Mouse (Mus musculus): ENCODE measurements at regions not wholly inside any gene's neighbourhood (a gene's known extent, or its start where the extent isn't known, plus 50 kb on each side); places are given as distances from the start of the nearest gene placed in this dataset.

DNA sequence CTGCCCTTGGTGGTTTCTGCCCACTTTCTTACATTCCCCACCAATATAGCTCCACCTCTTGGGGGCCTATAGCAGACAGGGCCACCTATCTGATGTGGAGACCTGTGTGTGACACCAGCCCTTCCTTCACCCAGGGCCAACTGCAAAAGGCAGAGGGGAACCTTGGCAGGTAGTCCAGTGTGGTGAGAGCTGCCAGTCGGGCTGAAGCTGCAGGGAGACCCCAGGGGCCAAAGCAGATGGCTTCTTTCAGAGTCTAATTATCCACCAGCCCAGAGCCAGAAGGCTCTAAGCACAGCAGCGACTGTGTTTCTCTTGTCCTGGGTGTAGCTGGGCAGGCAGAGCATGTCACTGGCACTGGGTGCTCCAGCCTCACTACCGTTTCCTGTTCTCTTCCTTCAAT lies 104.5 kb downstream of the Chst1 start:
- DNase-seq (ENCODE audit: low read depth, low spot score), result no peak

- no peak for DNase-seq (ENCODE audit: low read depth, low spot score)
Observed at GRCm38 (mm10) chr2:92709668-92710067, 110.2 kb downstream of the Chst1 start.

GRCm38 (mm10) chr2:92711122-92711777 lies 111.7 kb downstream of the Chst1 start:
- DNase-seq (ENCODE audit: low read depth, low spot score), result peak; percentile 23

- DNase-seq (ENCODE audit: low read depth, low spot score), result peak; percentile 29
Observed at GRCm38 (mm10) chr2:92712266-92713144, 113.0 kb downstream of the Chst1 start.

- DNase-seq (ENCODE audit: low read depth, low spot score), result no peak
Observed at GRCm38 (mm10) chr2:92717706-92718105, 118.2 kb downstream of the Chst1 start.

GRCm38 (mm10) chr2:92721951-92722350 lies 122.4 kb downstream of the Chst1 start:
- DNase-seq (ENCODE audit: low read depth, low spot score), result no peak

GRCm38 (mm10) chr2:92723618-92724263 lies 124.2 kb downstream of the Chst1 start:
- DNase-seq (ENCODE audit: low read depth, low spot score), result no peak

GRCm38 (mm10) chr2:92726640-92727039 lies 127.1 kb downstream of the Chst1 start:
- DNase-seq (ENCODE audit: low read depth, low spot score), result no peak

GRCm38 (mm10) chr2:92727241-92727640 lies 127.7 kb downstream of the Chst1 start:
- DNase-seq (ENCODE audit: low read depth, low spot score), result no peak

GRCm38 (mm10) chr2:92728388-92728787 lies 128.9 kb downstream of the Chst1 start:
- no peak for DNase-seq (ENCODE audit: low read depth, low spot score)

DNA sequence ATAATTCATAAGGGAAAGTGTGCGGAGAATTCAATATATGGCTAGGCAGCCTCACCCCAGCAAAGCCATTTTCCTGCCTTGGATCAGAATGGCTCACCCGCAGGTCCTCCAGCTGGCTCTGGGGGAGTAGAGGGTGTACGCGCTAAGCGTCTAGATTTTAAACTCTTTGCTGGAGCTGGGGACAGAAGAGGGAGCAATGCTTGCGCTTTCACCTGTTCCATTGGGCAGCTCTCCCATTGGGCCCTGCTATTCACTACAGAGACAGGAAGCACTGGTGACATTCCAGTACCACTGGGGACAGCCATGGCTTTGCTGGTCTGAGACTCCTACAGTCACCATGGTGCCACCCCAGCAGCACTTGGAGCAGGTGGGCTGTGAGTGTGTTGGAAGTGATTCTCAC lies 130.9 kb downstream of the Chst1 start:
- DNase-seq (ENCODE audit: low read depth, low spot score), result no peak

- DNase-seq (ENCODE audit: low read depth, low spot score), result no peak
Observed at GRCm38 (mm10) chr2:92733403-92733802, 133.9 kb downstream of the Chst1 start.

GRCm38 (mm10) chr2:92735784-92736183 lies 136.3 kb downstream of the Chst1 start:
- DNase-seq (ENCODE audit: low read depth, low spot score), result no peak

- DNase-seq (ENCODE audit: low read depth, low spot score), result no peak
Observed at GRCm38 (mm10) chr2:92737301-92737700, 137.8 kb downstream of the Chst1 start.

- no peak for DNase-seq (ENCODE audit: low read depth, low spot score)
Observed at GRCm38 (mm10) chr2:92739576-92739975, 140.1 kb downstream of the Chst1 start.

DNA sequence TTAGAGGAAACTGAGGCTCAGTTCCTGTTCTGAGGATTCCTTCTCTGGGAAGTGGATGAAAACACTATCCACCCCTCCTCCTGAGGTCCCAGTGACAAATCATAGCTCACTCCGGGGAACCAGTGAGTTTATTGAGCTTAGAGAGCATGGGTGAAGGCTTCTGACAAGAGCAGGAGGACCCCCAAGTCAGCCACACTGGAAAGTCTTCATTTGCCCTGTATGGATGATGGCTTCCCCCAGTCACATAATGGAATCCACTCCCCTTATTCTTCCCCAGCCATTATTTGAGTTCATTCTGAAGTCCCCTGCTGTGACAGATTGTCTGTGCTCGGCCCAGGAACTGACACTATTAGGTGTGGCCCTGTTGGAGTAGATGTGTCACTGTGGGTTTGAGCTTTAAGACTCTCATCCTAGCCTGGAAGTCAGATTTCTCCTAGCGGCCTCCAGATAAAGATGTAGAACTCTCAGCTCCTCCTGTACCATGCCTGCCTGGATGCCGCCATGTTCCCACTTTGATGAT lies 141.3 kb downstream of the Chst1 start:
- DNase-seq (ENCODE audit: low read depth, low spot score), result peak; percentile 82

GRCm38 (mm10) chr2:92742025-92742424 lies 142.5 kb downstream of the Chst1 start:
- DNase-seq (ENCODE audit: low read depth, low spot score), result peak; percentile 62

GRCm38 (mm10) chr2:92742671-92743070 lies 143.2 kb downstream of the Chst1 start:
- peak; percentile 28 for DNase-seq (ENCODE audit: low read depth, low spot score)

DNA sequence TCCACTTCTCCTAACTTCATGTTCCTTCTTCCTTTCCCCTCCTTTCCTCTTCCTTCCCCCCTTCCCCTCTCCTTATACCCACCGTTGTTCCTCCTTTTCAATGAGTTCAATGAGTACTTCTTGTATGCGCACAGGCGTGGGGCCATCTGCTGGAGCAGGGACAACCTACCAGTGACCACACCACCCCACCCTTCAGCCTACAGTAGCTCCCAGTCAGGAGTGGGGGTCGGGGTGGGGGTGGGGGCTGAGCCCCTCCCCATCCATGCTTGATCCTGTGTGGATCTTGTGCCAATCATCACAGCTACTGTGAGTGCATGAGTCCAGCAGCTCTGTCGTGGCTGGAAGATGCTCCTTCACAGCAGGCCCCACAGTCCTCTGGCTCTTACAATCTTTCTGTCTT lies 143.6 kb downstream of the Chst1 start:
- no peak for DNase-seq (ENCODE audit: low read depth, low spot score)

DNA sequence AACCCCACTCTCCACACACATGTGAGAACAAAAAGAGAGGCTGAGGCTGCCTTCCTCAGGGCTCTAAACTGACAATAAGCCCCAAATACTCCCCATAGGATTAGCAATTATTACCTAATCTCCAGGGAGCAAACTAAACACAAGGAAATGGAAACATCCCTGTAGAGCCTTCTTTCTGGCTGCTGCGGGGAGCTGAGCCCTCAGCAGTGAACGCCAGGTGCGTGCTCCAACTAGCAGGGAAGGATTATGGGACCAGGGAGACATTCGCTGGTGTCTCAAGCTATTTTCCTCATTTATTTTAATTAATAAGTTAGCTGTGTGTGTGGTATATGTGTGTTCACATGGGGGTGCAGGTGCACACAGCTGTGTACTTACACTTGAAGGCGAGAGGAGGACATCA lies 144.4 kb downstream of the Chst1 start:
- no peak for DNase-seq (ENCODE audit: low read depth, low spot score)

DNA sequence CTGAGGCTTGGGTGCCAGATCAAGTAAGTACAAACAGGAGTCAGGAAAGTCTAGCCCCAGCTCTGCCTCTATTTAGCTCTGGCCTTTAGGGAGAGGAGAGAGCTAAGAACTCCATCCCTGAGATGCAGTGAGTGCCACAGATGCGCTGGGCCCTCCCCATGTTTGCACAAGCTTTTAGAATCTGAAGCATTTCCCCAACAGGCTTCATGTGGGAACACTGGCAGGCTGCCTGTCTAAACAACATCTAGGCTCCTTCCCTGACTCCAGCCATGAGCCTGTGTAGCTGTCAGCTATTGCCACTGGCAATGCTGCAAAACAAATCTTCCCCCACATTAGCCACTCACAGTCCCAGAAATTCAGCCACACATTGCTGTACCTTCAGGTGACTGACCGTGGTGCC lies 147.9 kb downstream of the Chst1 start:
- DNase-seq (ENCODE audit: low read depth, low spot score), result no peak

- no peak for DNase-seq (ENCODE audit: low read depth, low spot score)
Observed at GRCm38 (mm10) chr2:92750116-92750515, 150.6 kb downstream of the Chst1 start.

Measured in ZHBTc4 (cell line).